ENCODE assay signal across 25 mouse cellular contexts in genomic region chr16:23542866-23543265, GRCm38 (mm10). TPM values are rescaled to one million over a fixed set of nuclear protein-coding genes. Genes with fewer than 3 reads are reported as not detected.
A peak's percentile ranks its signal among the peaks of the same experiment; 100 is the strongest.
DNase-seq lines count a peak whose midpoint lies in the region; ATAC-seq lines count a peak whose summit lies in the region.
"Had no signal": no experiment of that assay in that cellular context is flagged by ENCODE, and none has a peak within 500 bp of the region (broad histone marks: within the 10 kb centered on the region; RNA-seq: fewer than 3 reads in every experiment).

No protein-coding gene starts in this region.

- no peak for ATAC-seq in liver, embryonic 11.5 days (replicated peaks; ENCODE audit: low FRiP score)
- ATAC-seq: forebrain, embryonic 14.5 days; forebrain, embryonic 16.5 days had no signal

- H3K4me1 ChIP-seq in liver, embryonic 11.5 days (replicated peaks; ENCODE audit: control insufficient read depth, insufficient read depth, low read length), result no peaks in the 10 kb centered on the region
- H3K4me1 ChIP-seq: forebrain, embryonic 10.5 days; forebrain, embryonic 12.5 days had no signal

- WGBS in liver, embryonic 11.5 days, result 79% methylated on average over 4 of the region's 4 CpGs

- H3K4me2 ChIP-seq in liver, embryonic 11.5 days, result no peak overlapping the region
- H3K4me2 ChIP-seq: embryonic facial prominence, embryonic 13.5 days; embryonic facial prominence, embryonic 15.5 days; forebrain, embryonic 12.5 days had no signal

- no peak overlapping the region for H3K27ac ChIP-seq in liver, embryonic 11.5 days (ENCODE audit: low read depth, low read length)
- H3K27ac ChIP-seq: embryonic facial prominence, embryonic 13.5 days; embryonic facial prominence, embryonic 15.5 days; forebrain, embryonic 10.5 days; forebrain, embryonic 12.5 days had no signal

- DNase-seq in heart, adult 11 months, result peak; percentile 43
- no peak for DNase-seq in heart, postnatal 4 days
- DNase-seq in 3T3-L1 (ENCODE audit: low read depth, low spot score), result peak; percentile 67
- peak; percentile 54 for DNase-seq in NIH3T3 (ENCODE audit: low read depth)
- DNase-seq in liver, embryonic 11.5 days (ENCODE audit: low spot score), result no peak
- DNase-seq in thymus, postnatal 36 days, result no peak
- DNase-seq: adrenal gland, adult 2 months; adrenal gland, postnatal 10 days; adrenal gland, postnatal 25 days; cerebellum, adult 11 months; cerebellum, adult 18-20 months; cerebellum, adult 8-10 months; cerebellum, adult 9-11 months; cerebellum, postnatal 14 days; cerebellum, postnatal 36 days; embryo, embryonic 11 days had no signal

- H3K36me3 ChIP-seq in liver, embryonic 11.5 days (ENCODE audit: control insufficient read depth, insufficient read depth, low read length), result no peaks in the 10 kb centered on the region
- H3K36me3 ChIP-seq: embryonic facial prominence, embryonic 13.5 days; embryonic facial prominence, embryonic 15.5 days; forebrain, embryonic 10.5 days; forebrain, embryonic 12.5 days had no signal

- no peaks in the 10 kb centered on the region for H3K27me3 ChIP-seq in liver, embryonic 11.5 days (replicated peaks; ENCODE audit: control insufficient read depth, insufficient read depth, low read length)
- H3K27me3 ChIP-seq: embryonic facial prominence, embryonic 15.5 days; forebrain, embryonic 12.5 days had no signal

- no peaks in the 10 kb centered on the region for H3K9me3 ChIP-seq in liver, embryonic 11.5 days (ENCODE audit: control insufficient read depth, low read length)
- H3K9me3 ChIP-seq: embryonic facial prominence, embryonic 13.5 days; embryonic facial prominence, embryonic 15.5 days; forebrain, embryonic 10.5 days; forebrain, embryonic 12.5 days had no signal

- H3K4me3 ChIP-seq in liver, embryonic 11.5 days (ENCODE audit: low read depth, low read length), result no peak overlapping the region
- H3K4me3 ChIP-seq: embryonic facial prominence, embryonic 13.5 days; embryonic facial prominence, embryonic 15.5 days; erythroblast, embryonic 14.5 days; forebrain, embryonic 10.5 days; forebrain, embryonic 12.5 days had no signal

- H3K9ac ChIP-seq in liver, embryonic 11.5 days (ENCODE audit: low read depth, low read length), result no peak overlapping the region
- H3K9ac ChIP-seq: embryonic facial prominence, embryonic 13.5 days; embryonic facial prominence, embryonic 15.5 days; forebrain, embryonic 12.5 days had no signal

RNA-seq across cellular contexts. Expression of gene Masp1, which starts 22.3 kb away (rescaled TPM):
- 10 to 100 TPM; 22.6 to 26.2 TPM for total RNA-seq in heart, postnatal 4 days (2021)
- 21.6 and 23.1 TPM in 2 replicates for polyA plus RNA-seq in liver, embryonic 11.5 days (2014; fragmentation: Nextera tagmentation; extraction: Ambion mirVana)
- total RNA-seq: common myeloid progenitor, adult 5-6 weeks; MEL had no signal
- polyA plus RNA-seq: erythroblast, embryonic 14.5 days had no signal

RNA-seq across cellular contexts. Expression of gene Rtp4, which starts 22.8 kb away (rescaled TPM):
- 1 to 10 TPM; 1.8 to 2.1 TPM for total RNA-seq in heart, postnatal 4 days (2021)
- 4.2 and 4.6 TPM in 2 replicates for polyA plus RNA-seq in liver, embryonic 11.5 days (2014; fragmentation: Nextera tagmentation; extraction: Ambion mirVana)
- total RNA-seq: MEL had no signal

Comparison
In these comparisons a context has a peak if more than half of its experiments do, and no peak if none do; other contexts are left out.
1. DNase-seq: peak in heart, adult 11 months (single experiment), 3T3-L1 (single experiment) and NIH3T3 (single experiment); none in heart, postnatal 4 days (single experiment), liver, embryonic 11.5 days (single experiment) and thymus, postnatal 36 days (0 of 2).